Mouse (Mus musculus): ENCODE results near the gene Derl3.

Derl3 gene

GRCm38 (mm10) chr10:75944066-75944772, 51.0 kb downstream of the Derl3 start:
- DNase-seq = peak; percentile 56

- no peak for DNase-seq
Measured at GRCm38 (mm10) chr10:75945213-75945612, 52.0 kb downstream of the Derl3 start.
